In the genomic region with DNA sequence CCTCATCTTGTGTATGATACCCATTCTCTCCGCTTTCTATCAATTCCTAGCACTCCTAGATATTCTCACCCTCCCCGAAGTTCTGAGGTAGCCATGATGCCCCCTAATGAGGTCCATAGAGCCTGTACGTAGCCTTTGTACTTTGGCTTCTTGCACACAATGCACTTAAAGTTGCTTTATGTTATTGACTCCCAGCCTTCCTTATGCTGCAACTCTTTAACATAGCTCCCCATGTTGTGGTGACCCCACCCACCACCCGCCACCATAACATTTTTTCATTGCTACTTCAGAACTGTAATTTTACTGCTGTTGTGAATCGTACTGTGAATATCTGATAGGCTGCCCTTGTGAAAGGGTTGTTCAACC, we compare ENCODE assay signal across 32 mouse cellular contexts.
"Had no signal": no experiment of that assay in that cellular context is flagged by ENCODE, and none has a peak within 500 bp of the region (broad histone marks: within the 10 kb centered on the region; RNA-seq: fewer than 3 reads in every experiment).

No protein-coding gene starts in this region.

- H3K4me1 ChIP-seq: heart, embryonic 10.5 days; heart, embryonic 15.5 days; hindbrain, embryonic 12.5 days; hindbrain, embryonic 13.5 days; hindbrain, embryonic 15.5 days had no signal

- H3K4me2 ChIP-seq: heart, embryonic 11.5 days; heart, embryonic 12.5 days; heart, embryonic 13.5 days; heart, embryonic 15.5 days; hindbrain, embryonic 12.5 days; hindbrain, embryonic 13.5 days; hindbrain, embryonic 14.5 days; hindbrain, embryonic 15.5 days; kidney, embryonic 15.5 days had no signal

- H3K4me3 ChIP-seq: heart, embryonic 10.5 days; heart, embryonic 12.5 days; heart, embryonic 13.5 days; heart, embryonic 15.5 days; hindbrain, embryonic 10.5 days; hindbrain, embryonic 12.5 days; hindbrain, embryonic 13.5 days; hindbrain, embryonic 15.5 days; kidney, embryonic 15.5 days; layer of hippocampus, adult 2 months; left cerebral cortex, adult 2 months had no signal

- H3K9me3 ChIP-seq: heart, embryonic 10.5 days; heart, embryonic 12.5 days; heart, embryonic 13.5 days; heart, embryonic 15.5 days; hindbrain, embryonic 10.5 days; hindbrain, embryonic 12.5 days; hindbrain, embryonic 13.5 days; hindbrain, embryonic 15.5 days; kidney, embryonic 15.5 days had no signal

- H3K36me3 ChIP-seq: heart, embryonic 10.5 days; heart, embryonic 12.5 days; heart, embryonic 13.5 days; heart, embryonic 15.5 days; hindbrain, embryonic 10.5 days; hindbrain, embryonic 12.5 days; hindbrain, embryonic 13.5 days; hindbrain, embryonic 15.5 days; kidney, embryonic 15.5 days had no signal

- ATAC-seq: hindbrain, embryonic 16.5 days; hindbrain, postnatal 0 days; inflammation-experienced regulatory T-cells, adult 6 months had no signal

- H3K9ac ChIP-seq: heart, embryonic 12.5 days; heart, embryonic 13.5 days; heart, embryonic 15.5 days; hindbrain, embryonic 12.5 days; hindbrain, embryonic 13.5 days; hindbrain, embryonic 14.5 days; hindbrain, embryonic 15.5 days; kidney, embryonic 15.5 days had no signal

- H3K27me3 ChIP-seq: heart, embryonic 12.5 days; heart, embryonic 13.5 days; heart, embryonic 15.5 days had no signal

- H3K27ac ChIP-seq: heart, embryonic 10.5 days; heart, embryonic 13.5 days; heart, embryonic 15.5 days; hindbrain, embryonic 10.5 days; hindbrain, embryonic 12.5 days; hindbrain, embryonic 13.5 days; hindbrain, embryonic 14.5 days; hindbrain, embryonic 15.5 days; hindbrain, postnatal 0 days; kidney, embryonic 15.5 days; kidney, postnatal 0 days; layer of hippocampus, adult 2 months; left cerebral cortex, adult 2 months had no signal

- DNase-seq: heart, postnatal 10 days; heart, postnatal 14 days; heart, postnatal 36 days; heart, postnatal 4 days; kidney, adult 11 months; kidney, adult 18-20 months; kidney, adult 2 months; kidney, adult 8-10 months; kidney, adult 9 months; kidney, postnatal 10 days; kidney, postnatal 14 days; kidney, postnatal 36 days; kidney, postnatal 4 days; layer of hippocampus, adult 9-11 months; layer of hippocampus, postnatal 36 days had no signal
